In the genomic region with DNA sequence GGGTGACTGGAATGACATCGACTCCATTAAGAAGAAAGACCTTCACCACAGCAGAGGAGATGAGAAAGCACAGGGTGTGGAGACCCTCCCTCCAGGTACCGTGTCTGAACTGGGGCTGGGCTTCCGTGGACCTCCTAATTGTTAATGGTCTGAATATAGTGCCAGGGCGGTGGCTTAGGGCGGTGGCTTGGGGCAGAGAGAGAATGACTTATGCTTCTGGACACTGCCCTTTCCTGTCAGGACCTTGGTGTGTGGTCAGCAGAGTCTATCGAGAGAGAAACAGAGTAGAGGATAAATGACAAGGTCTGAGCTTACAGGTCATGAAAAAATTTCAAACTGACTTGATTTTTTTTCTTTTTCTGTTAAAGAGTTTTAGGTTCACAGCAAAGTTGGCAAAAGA, we compare ENCODE assay signal across 25 mouse cellular contexts.
DNase-seq lines count a peak whose midpoint lies in the region; ATAC-seq and TF ChIP-seq lines count a peak whose summit lies in the region.
"Had no signal": no experiment of that assay in that cellular context is flagged by ENCODE, and none has a peak within 500 bp of the region (broad histone marks: within the 10 kb centered on the region; RNA-seq: fewer than 3 reads in every experiment).

No protein-coding gene starts in this region.

- no peak for DNase-seq in heart, postnatal 36 days
- no peak for DNase-seq in heart, postnatal 0 days (ENCODE audit: low spot score)
- no peak for DNase-seq in heart, adult 9 months (ENCODE audit: low spot score in 2 of 2)
- no peak for DNase-seq in cerebellum, adult 18-20 months
- DNase-seq: adrenal gland, adult 8-10 months; B cell, adult 2 months; cerebellum, adult 11-12 months; cerebellum, postnatal 14 days; gastrocnemius, postnatal 36 days; kidney, adult 18-20 months; kidney, postnatal 4 days; layer of hippocampus, adult 9-11 months; lung, adult 18-20 months; lung, postnatal 14 days; thymus, postnatal 36 days had no signal

- TF ChIP-seq EP300 in heart, postnatal 0 days (IDR thresholded peaks at IDR 0.05; ENCODE audit: low read depth) = no peak

- intact Hi-C loops in heart, postnatal 36 days (cut with DNase I) = no loop called here

- H3K27me3 ChIP-seq in heart, embryonic 11.5 days (ENCODE audit: control insufficient read depth, insufficient read depth, low read length) = no peaks in the 10 kb centered on the region
- H3K27me3 ChIP-seq in heart, postnatal 0 days (ENCODE audit: control insufficient read depth, insufficient read depth, low read length) = no peaks in the 10 kb centered on the region
- no peaks in the 10 kb centered on the region for H3K27me3 ChIP-seq in megakaryocyte, embryonic 14.5 days (replicated peaks)
- H3K27me3 ChIP-seq in myocyte (ENCODE audit: control insufficient read depth, insufficient read depth, insufficient read length) = no peaks in the 10 kb centered on the region
- H3K27me3 ChIP-seq: limb, embryonic 13.5 days; neural tube, embryonic 15.5 days; stomach, embryonic 15.5 days had no signal

- no peak overlapping the region for H3ac ChIP-seq in myocyte (ENCODE audit: control insufficient read depth, insufficient read length)

- no peaks in the 10 kb centered on the region for H3K9me3 ChIP-seq in heart, embryonic 11.5 days (replicated peaks; ENCODE audit: control insufficient read depth, low read length)
- H3K9me3 ChIP-seq in heart, postnatal 0 days (replicated peaks; ENCODE audit: control insufficient read depth, low read length) = no peaks in the 10 kb centered on the region
- H3K9me3 ChIP-seq in megakaryocyte, embryonic 14.5 days = no peaks in the 10 kb centered on the region
- H3K9me3 ChIP-seq: forebrain, embryonic 10.5 days; limb, embryonic 13.5 days; neural tube, embryonic 15.5 days; stomach, embryonic 15.5 days had no signal

- H3K4me1 ChIP-seq in heart, embryonic 11.5 days (ENCODE audit: control insufficient read depth, insufficient read depth, low read length) = peaks cover 20% of the 10 kb centered on the region
- H3K4me1 ChIP-seq in heart, postnatal 0 days (ENCODE audit: control insufficient read depth, insufficient read depth) = peaks cover 22% of the 10 kb centered on the region
- H3K4me1 ChIP-seq in megakaryocyte, embryonic 14.5 days = peaks cover 99% of the 10 kb centered on the region

- H3K4me2 ChIP-seq in heart, embryonic 11.5 days = no peak overlapping the region
- no peak overlapping the region for H3K4me2 ChIP-seq in heart, postnatal 0 days (ENCODE audit: low read depth, low read length)
- H3K4me2 ChIP-seq in myocyte (ENCODE audit: low read depth) = peak overlapping the region; percentile 86
- H3K4me2 ChIP-seq: limb, embryonic 13.5 days; neural tube, embryonic 15.5 days; stomach, embryonic 15.5 days had no signal

- 69% methylated on average over 6 of the region's 6 CpGs for WGBS in heart, embryonic 11.5 days (ENCODE audit: insufficient replicate concordance)
- WGBS in heart, postnatal 0 days = 68% methylated on average over 6 of the region's 6 CpGs

- no peaks in the 10 kb centered on the region for H3K79me2 ChIP-seq in myocyte (ENCODE audit: control insufficient read depth, insufficient read depth)

- H3K4me3 ChIP-seq in heart, embryonic 11.5 days (ENCODE audit: low read depth, low read length) = no peak overlapping the region
- H3K4me3 ChIP-seq in heart, postnatal 0 days (ENCODE audit: low read depth, low read length) = no peak overlapping the region
- peak overlapping the region; percentile 87 for H3K4me3 ChIP-seq in megakaryocyte, embryonic 14.5 days (replicated peaks)
- peak overlapping the region; percentile 2 for H3K4me3 ChIP-seq in myocyte
- H3K4me3 ChIP-seq: forebrain, embryonic 10.5 days; limb, embryonic 13.5 days; neural tube, embryonic 15.5 days; stomach, embryonic 15.5 days had no signal

- H3K27ac ChIP-seq in heart, embryonic 11.5 days (ENCODE audit: low read depth, low read length) = peak overlapping the region; percentile 77; the same call in 1 of the 2 replicates
- peak overlapping the region; percentile 18; the same call in 1 of the 2 replicates for H3K27ac ChIP-seq in heart, postnatal 0 days (ENCODE audit: low read depth)
- H3K27ac ChIP-seq: limb, embryonic 13.5 days; neural tube, embryonic 15.5 days had no signal

- no peak for TF ChIP-seq CTCF in heart, postnatal 0 days (IDR thresholded peaks at IDR 0.05; ENCODE audit: low read depth)

- no peaks in the 10 kb centered on the region for H3K36me3 ChIP-seq in heart, embryonic 11.5 days (ENCODE audit: control insufficient read depth, insufficient read depth, low read length)
- H3K36me3 ChIP-seq in heart, postnatal 0 days (replicated peaks; ENCODE audit: control insufficient read depth, insufficient read depth, low read length) = peaks cover 16% of the 10 kb centered on the region
- H3K36me3 ChIP-seq in megakaryocyte, embryonic 14.5 days (replicated peaks; ENCODE audit: low read length) = peaks cover 90% of the 10 kb centered on the region
- H3K36me3 ChIP-seq in myocyte (ENCODE audit: control insufficient read depth, insufficient read depth) = no peaks in the 10 kb centered on the region
- H3K36me3 ChIP-seq: stomach, embryonic 15.5 days had no signal

- ATAC-seq in heart, embryonic 11.5 days (replicated peaks; ENCODE audit: insufficient number of reproducible peaks, low FRiP score, low TSS enrichment) = no peak
- no peak for ATAC-seq in heart, postnatal 0 days (ENCODE audit: insufficient read depth, low read depth)
- no peak for ATAC-seq in megakaryocyte, adult 5-6 weeks (ENCODE audit: poor library complexity, severe bottlenecking)
- ATAC-seq: forebrain, embryonic 16.5 days; midbrain, embryonic 16.5 days had no signal

- no peak overlapping the region for H3K9ac ChIP-seq in heart, embryonic 11.5 days (ENCODE audit: low read depth, low read length)
- H3K9ac ChIP-seq in heart, postnatal 0 days (replicated peaks; ENCODE audit: low read depth, low read length) = no peak overlapping the region
- H3K9ac ChIP-seq: limb, embryonic 13.5 days; neural tube, embryonic 15.5 days; stomach, embryonic 15.5 days had no signal

- no peak for TF ChIP-seq POLR2A in myocyte (IDR thresholded peaks at IDR 0.05; ENCODE audit: insufficient read length, low read depth)

TF ChIP-seq in myocyte, 11 proteins besides CTCF, POLR2A, EP300 and RAD21:
- TF ChIP-seq POLR2AphosphoS2 (IDR thresholded peaks at IDR 0.05; ENCODE audit: insufficient read length, low read depth) = no peak
- TF ChIP-seq MYOG (IDR thresholded peaks at IDR 0.05; ENCODE audit: control insufficient read depth in 1 of 3, insufficient read depth in 1 of 3, insufficient read length in 2 of 3, low read depth in 2 of 3) = no peak
- TF ChIP-seq SRF (IDR thresholded peaks at IDR 0.05; ENCODE audit: control insufficient read depth, insufficient read length, low read depth) = no peak
- no peak for TF ChIP-seq REST (IDR thresholded peaks at IDR 0.05; ENCODE audit: insufficient read depth, insufficient read length)
- TF ChIP-seq USF1 (IDR thresholded peaks at IDR 0.05; ENCODE audit: low read depth) = no peak
- no peak for TF ChIP-seq E2F4 (IDR thresholded peaks at IDR 0.05; ENCODE audit: insufficient read depth)
- TF ChIP-seq CEBPB (IDR thresholded peaks at IDR 0.05; ENCODE audit: insufficient read depth, poor library complexity, severe bottlenecking) = no peak
- no peak for TF ChIP-seq MYOD1 (IDR thresholded peaks at IDR 0.05; ENCODE audit: control insufficient read depth in 1 of 3, insufficient read length in 2 of 3, low read depth in 2 of 3)
- TF ChIP-seq TCF12 (IDR thresholded peaks at IDR 0.05; ENCODE audit: insufficient read depth, poor library complexity, severe bottlenecking) = no peak
- TF ChIP-seq TCF3 (IDR thresholded peaks at IDR 0.05; ENCODE audit: insufficient read length, low read depth) = no peak
- TF ChIP-seq MAX (IDR thresholded peaks at IDR 0.05; ENCODE audit: low read depth) = no peak

Comparison
In these comparisons a context has a peak if more than half of its experiments do, and no peak if none do; other contexts are left out.
1. H3K4me3 ChIP-seq: peak in megakaryocyte, embryonic 14.5 days (single experiment) and myocyte (single experiment); none in heart, embryonic 11.5 days (single experiment) and heart, postnatal 0 days (single experiment).